Mouse (Mus musculus) mouse trophoblast stem cell (cell line): ENCODE measurements at regions not wholly inside any gene's neighbourhood (a gene's known extent, or its start where the extent isn't known, plus 50 kb on each side); places are given as distances from the start of the nearest gene placed in this dataset.

Experiments
- in situ Hi-C, 2 experiments: fragments of 300-500 bp; cut with MseI, MboI; formaldehyde crosslinking; loops; 2 replicates in 1 of 2; 3 replicates in 1 of 2; pipeline ENCODE4 v1.15.1; 2025

GRCm38 (mm10) chr3:102574320-102574719, 104.6 kb downstream of the Ngf start:
- in situ Hi-C loops, result no loop called here

GRCm38 (mm10) chr3:102576896-102577295, 107.2 kb downstream of the Ngf start:
- in situ Hi-C loops, result no loop called here

DNA sequence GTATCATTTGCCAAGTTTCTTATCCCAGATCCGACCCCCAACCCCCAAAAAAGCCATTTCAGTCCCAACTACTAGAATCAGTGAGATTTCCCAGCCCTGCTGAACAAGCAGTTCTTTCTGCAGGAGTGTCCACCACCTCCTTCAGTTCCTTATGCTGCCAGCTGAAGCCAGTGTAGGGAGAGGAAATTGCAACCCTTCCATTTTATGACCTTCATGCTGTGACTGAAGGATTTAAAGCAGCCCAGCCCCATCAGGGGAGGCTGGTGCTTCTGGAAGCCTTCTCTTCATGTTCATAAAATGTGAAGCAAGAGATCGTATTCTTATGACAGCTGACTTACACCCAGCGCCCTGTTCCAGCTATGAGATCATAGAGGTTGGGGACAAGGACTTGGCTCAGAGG, 112.1 kb downstream of the Ngf start:
- in situ Hi-C loops, result no loop called here

GRCm38 (mm10) chr3:102585136-102585535, 115.4 kb downstream of the Ngf start:
- in situ Hi-C loops, result no loop called here

DNA sequence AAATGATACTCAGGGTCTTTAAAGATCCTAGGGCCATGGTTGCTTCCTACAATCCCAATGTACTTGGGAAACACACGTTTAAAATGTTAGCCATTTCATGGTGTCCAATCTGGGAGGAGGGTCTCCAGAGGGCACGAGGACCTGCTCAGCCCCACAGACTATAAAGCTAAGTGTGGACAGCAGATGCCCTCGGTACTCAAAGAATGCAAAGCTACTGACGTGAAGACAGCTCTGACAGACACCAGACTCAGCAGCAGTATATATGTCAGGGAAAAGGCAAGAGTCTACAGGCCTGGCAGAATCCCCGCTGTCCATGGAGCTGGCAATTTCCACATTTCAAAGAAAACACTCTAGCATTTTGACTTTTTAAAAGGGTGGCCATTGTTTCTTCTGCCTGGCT, 116.5 kb downstream of the Ngf start:
- in situ Hi-C loops, result no loop called here

DNA sequence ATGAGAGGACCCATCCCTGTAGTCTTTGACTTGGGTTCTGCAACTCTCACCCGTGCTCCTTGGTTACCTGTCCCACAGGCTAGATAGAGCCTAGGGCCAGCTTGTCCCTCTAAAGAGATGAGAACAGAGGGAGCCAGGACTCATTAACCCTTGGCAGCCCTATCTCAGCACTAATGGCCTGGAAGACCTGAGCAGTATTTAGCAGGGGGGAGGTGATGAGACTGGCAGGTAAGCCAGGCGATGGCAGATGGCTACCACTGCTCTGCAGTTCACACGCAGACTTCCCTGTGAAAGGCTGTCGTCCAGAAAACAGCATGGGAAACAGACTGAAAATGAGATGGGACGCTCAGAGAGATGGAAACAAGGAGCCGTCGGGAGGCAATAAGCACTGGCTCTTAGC, 122.3 kb downstream of the Ngf start:
- in situ Hi-C loops, result no loop called here

DNA sequence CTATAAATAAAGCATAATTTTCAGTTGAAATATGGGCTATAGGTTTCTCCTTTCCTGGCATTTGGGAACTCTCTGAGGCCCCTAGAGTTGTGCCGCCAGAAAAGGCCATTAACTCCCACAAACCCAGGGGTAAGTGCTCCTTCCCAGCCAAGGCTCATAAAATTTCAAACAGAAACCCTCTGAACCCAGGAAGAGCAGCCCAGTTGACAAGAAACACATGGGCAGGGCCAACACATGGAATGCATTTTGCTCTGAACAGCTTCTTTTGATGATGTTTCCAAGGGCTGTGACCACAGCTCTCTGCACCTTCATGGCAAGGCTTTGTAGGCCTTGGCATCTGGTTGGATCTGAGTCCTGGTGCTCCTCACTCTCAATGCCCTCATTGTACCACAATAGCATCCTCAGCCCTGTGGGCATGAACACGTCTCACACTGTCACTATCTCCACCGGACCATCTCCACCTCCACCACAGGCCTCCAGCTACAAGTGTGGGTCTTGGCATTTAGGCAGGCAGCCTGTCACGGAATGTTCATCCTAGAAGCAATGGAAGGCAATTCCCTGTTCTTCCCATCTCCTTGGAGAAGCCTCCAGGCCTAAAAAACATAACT, 127.3 kb downstream of the Ngf start:
- in situ Hi-C loops, result no loop called here

DNA sequence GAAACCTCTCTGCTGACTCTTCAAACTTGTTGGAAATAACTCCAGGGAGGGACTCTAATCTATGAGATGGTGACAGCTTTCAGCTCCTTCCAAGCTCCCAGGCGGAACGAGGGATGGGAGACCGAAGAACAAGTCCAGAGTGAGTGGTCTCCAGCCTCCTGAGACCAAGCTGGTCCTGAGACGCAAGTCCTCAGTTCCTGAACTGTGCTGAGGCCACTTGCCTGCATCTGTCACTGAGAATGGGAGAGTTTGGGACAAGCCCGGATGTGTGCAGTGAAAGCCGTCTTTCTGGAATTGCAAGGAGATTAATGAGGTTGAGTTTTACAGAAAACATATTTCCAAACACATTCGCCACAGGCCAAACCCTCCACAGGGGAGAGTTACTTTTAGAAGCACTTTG, 129.3 kb downstream of the Ngf start:
- in situ Hi-C loops, result no loop called here

- in situ Hi-C loops, result no loop called here
Observed at GRCm38 (mm10) chr3:102602766-102603165, 131.6 kb upstream of the Tspan2 start.

DNA sequence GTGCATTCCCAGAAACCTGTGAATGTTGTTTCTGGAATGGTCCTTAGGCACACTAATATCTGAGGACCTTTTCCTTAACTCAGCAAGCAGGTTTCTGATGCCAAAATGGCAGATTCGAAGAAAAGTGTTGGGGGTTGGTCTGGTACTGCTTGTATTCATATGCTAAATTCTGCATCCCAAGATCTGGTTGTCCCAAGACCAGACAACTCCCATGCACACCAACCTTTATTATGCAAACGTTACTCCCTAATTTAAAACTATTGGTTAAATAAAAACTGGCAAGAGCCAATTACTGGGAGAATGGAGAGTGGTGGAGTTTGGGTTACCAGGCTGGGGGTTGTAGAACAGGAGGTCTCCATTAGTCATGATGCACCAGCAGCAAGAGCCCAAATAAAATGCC, 129.0 kb upstream of the Tspan2 start:
- in situ Hi-C loops, result no loop called here

DNA sequence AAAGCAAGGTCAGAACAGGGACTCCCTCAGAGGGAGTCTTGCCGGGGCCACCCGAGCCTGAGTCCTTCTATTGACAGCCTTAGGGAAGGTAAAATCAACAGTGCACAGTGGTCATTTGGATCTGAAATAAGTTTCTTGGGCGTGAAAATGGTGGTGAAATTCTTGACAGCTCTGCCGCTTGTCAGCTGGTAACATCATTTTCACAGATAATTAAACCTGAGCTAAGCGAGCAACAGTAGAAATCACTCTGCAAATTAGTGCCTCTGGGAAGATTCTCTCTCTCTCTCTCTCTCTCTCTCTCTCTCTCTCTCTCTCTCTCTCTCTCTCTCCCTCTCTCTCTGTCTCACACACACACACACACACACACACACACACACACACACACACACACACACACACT, 123.4 kb upstream of the Tspan2 start:
- in situ Hi-C loops, result no loop called here

GRCm38 (mm10) chr3:102611398-102612366, 122.6 kb upstream of the Tspan2 start:
- in situ Hi-C loops, result no loop called here

DNA sequence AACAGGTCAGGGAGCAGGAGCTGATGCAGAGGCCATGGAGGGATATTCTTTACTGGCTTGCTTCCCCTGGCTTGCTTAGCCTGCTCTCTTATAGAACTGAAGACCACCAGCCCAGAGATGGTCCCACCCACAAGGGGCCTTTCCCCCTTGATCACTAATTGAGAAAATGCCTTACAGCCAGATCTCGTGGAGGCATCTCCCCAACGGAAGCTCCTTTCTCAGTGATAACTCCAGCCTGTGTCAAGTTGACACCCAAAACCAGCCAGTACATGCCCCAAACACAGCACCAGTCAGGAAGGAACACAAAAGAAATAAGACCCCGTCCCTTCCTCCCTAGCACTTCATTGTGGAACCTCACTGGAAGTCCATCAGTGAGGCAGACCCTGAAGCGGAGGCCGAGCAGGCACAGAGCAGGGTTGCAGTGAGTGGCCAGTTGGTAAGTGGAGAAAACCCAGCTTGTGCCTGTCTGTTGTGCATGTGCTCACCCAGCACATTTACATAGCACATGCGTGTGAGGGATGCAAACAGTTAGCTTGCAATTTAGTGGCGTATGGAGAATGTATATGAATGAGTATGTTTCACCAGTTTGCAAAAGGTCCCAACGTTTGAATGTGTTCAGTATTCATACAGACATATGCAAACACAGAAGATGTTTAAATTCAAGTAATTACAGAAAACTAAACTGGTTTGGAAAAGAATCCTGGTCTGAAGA, 114.5 kb upstream of the Tspan2 start:
- in situ Hi-C loops, result no loop called here

DNA sequence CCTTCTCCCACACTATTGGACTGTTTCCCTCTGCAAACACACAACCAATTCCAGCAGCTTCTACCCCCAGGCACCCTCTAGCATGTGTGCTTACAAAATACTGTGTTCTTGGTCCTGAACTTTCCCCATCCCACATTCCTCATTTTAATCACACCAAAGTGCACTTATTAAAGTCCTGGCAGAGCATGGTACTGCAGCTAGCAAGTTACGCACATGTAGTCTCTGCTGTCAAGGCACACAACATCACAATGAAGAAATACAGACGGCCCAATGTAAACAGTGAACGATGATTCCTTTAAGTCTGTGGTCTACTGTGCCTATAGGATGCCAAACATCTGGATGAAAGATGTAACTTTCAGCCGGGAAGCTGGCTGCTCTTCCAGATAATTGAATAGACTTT, 98.3 kb upstream of the Tspan2 start:
- in situ Hi-C loops, result no loop called here

- in situ Hi-C loops, result no loop called here
Observed at GRCm38 (mm10) chr3:102636674-102637073, 97.7 kb upstream of the Tspan2 start.

- in situ Hi-C loops, result no loop called here
Observed at GRCm38 (mm10) chr3:102644276-102644940, 89.9 kb upstream of the Tspan2 start.

GRCm38 (mm10) chr3:102648450-102648849, 85.9 kb upstream of the Tspan2 start:
- in situ Hi-C loops, result no loop called here

GRCm38 (mm10) chr3:102654962-102655361, 79.4 kb upstream of the Tspan2 start:
- in situ Hi-C loops, result no loop called here

GRCm38 (mm10) chr3:102657116-102657515, 77.2 kb upstream of the Tspan2 start:
- in situ Hi-C loops, result no loop called here

GRCm38 (mm10) chr3:102657531-102658060, 76.7 kb upstream of the Tspan2 start:
- in situ Hi-C loops, result no loop called here

GRCm38 (mm10) chr3:102659352-102659751, 75.0 kb upstream of the Tspan2 start:
- in situ Hi-C loops, result no loop called here

DNA sequence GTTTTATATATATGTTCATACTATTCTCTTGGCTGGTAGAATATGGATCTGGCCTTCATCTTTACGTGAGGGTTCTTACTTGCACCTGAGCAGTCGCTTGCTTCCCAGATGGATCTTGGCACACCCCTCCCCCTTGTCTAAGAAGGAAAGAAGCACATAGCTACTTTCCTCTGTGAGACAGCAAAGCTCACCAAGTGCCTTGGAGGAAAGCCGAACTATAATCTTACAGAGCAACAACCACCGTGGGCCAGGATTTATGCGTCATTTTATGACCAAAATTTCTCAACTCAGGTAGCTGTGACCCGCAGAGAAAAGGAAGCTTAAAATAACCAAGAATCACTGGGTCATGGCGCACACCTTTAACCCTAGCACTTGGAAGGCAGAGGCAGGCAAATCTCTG, 73.0 kb upstream of the Tspan2 start:
- in situ Hi-C loops, result no loop called here
